Mouse (Mus musculus): ENCODE measurements around the gene Polr1e. TPM values are rescaled to one million over a fixed set of nuclear protein-coding genes. Genes with fewer than 3 reads are reported as not detected.
"Not testable (repeated sequence)": the region's sequence is repeated elsewhere in the genome, so short reads cannot be mapped to it uniquely, and the experiment has no call there.

Gene Polr1e
- polyA plus RNA-seq, 1 experiment from 2014 or later = 52.1 TPM

- WGBS = 90% methylated on average over 8 of the region's 8 CpGs
- no peak overlapping the region for H3K4me3 ChIP-seq (replicated peaks)
- H3K9me3 ChIP-seq = no peaks in the 10 kb centered on the region
- peaks cover 62% of the 10 kb centered on the region for H3K36me3 ChIP-seq
- ATAC-seq (ENCODE audit: insufficient number of reproducible peaks, insufficient read depth, low FRiP score, low TSS enrichment, low read depth) = no peak
- H3K4me1 ChIP-seq (replicated peaks) = no peaks in the 10 kb centered on the region
- H3K9ac ChIP-seq (replicated peaks) = no peak overlapping the region
- no peaks in the 10 kb centered on the region for H3K27me3 ChIP-seq
- no peak overlapping the region for H3K27ac ChIP-seq
- H3K4me2 ChIP-seq = no peak overlapping the region
Observed at GRCm38 (mm10) chr4:45055451-45055850, 37.1 kb downstream of the Polr1e start.

GRCm38 (mm10) chr4:45063836-45064235 is 45.5 kb downstream of the Polr1e start:
- not testable (repeated sequence) for H3K27me3 ChIP-seq; H3K4me2 ChIP-seq; H3K9ac ChIP-seq (replicated peaks); H3K9me3 ChIP-seq; H3K4me3 ChIP-seq (replicated peaks); ATAC-seq (ENCODE audit: insufficient number of reproducible peaks, insufficient read depth, low FRiP score, low TSS enrichment, low read depth); H3K4me1 ChIP-seq (replicated peaks); H3K27ac ChIP-seq
- peaks cover 34% of the 10 kb centered on the region for H3K36me3 ChIP-seq
- WGBS = 90% methylated on average over 1 of the region's 1 CpGs

- WGBS = 75% methylated on average over 2 of the region's 2 CpGs
Observed at GRCm38 (mm10) chr4:45064577-45064976, 46.2 kb downstream of the Polr1e start.

GRCm38 (mm10) chr4:45066036-45066730 is 47.8 kb downstream of the Polr1e start:
- Histone ChIP-seq H3K4me1 (replicated peaks) (peaks cover 11% of the 10 kb centered on the region; the same call in 1 of the 2 replicates), H3K9ac (replicated peaks) (no peak overlapping the region), H3K27me3 (no peaks in the 10 kb centered on the region), H3K36me3 (peaks cover 13% of the 10 kb centered on the region), H3K27ac (no peak overlapping the region), H3K4me3 (replicated peaks) (no peak overlapping the region), H3K9me3 (no peaks in the 10 kb centered on the region), H3K4me2 (no peak overlapping the region)
- no peak for ATAC-seq (ENCODE audit: insufficient number of reproducible peaks, insufficient read depth, low FRiP score, low TSS enrichment, low read depth)
- 38% methylated on average over 2 of the region's 2 CpGs for WGBS

More at GRCm38 (mm10) chr4:45064577-45064976, 46.2 kb downstream of the Polr1e start:
- no peak overlapping the region for H3K9ac ChIP-seq (replicated peaks)
- no peaks in the 10 kb centered on the region for H3K27me3 ChIP-seq
- H3K36me3 ChIP-seq = peaks cover 27% of the 10 kb centered on the region
- no peak for ATAC-seq (ENCODE audit: insufficient number of reproducible peaks, insufficient read depth, low FRiP score, low TSS enrichment, low read depth)
- peaks cover 8% of the 10 kb centered on the region; the same call in 1 of the 2 replicates for H3K4me1 ChIP-seq (replicated peaks)
- H3K4me3 ChIP-seq (replicated peaks) = no peak overlapping the region
- no peaks in the 10 kb centered on the region for H3K9me3 ChIP-seq
- no peak overlapping the region for H3K4me2 ChIP-seq
- H3K27ac ChIP-seq = no peak overlapping the region

- no peak for ATAC-seq (ENCODE audit: insufficient number of reproducible peaks, insufficient read depth, low FRiP score, low TSS enrichment, low read depth)
- 86% methylated on average over 4 of the region's 4 CpGs for WGBS
- H3K9ac ChIP-seq (replicated peaks) = no peak overlapping the region
Observed at GRCm38 (mm10) chr4:45067742-45068141, 49.4 kb downstream of the Polr1e start.

GRCm38 (mm10) chr4:45072261-45072973 is 54.0 kb downstream of the Polr1e start:
- Histone ChIP-seq H3K4me2 (no peak overlapping the region), H3K9me3 (no peaks in the 10 kb centered on the region), H3K4me3 (replicated peaks) (no peak overlapping the region), H3K27ac (no peak overlapping the region), H3K4me1 (replicated peaks) (peaks cover 26% of the 10 kb centered on the region; the same call in 1 of the 2 replicates), H3K36me3 (no peaks in the 10 kb centered on the region; the same call in 1 of the 2 replicates), H3K27me3 (no peaks in the 10 kb centered on the region), H3K9ac (replicated peaks) (no peak overlapping the region)
- ATAC-seq (ENCODE audit: insufficient number of reproducible peaks, insufficient read depth, low FRiP score, low TSS enrichment, low read depth) = no peak
- WGBS = 70% methylated on average over 15 of the region's 15 CpGs

More at GRCm38 (mm10) chr4:45067742-45068141, 49.4 kb downstream of the Polr1e start:
- peaks cover 23% of the 10 kb centered on the region; the same call in 1 of the 2 replicates for H3K4me1 ChIP-seq (replicated peaks)
- H3K27me3 ChIP-seq = no peaks in the 10 kb centered on the region
- no peak overlapping the region for H3K4me3 ChIP-seq (replicated peaks)
- H3K4me2 ChIP-seq = no peak overlapping the region
- H3K9me3 ChIP-seq = no peaks in the 10 kb centered on the region
- no peak overlapping the region for H3K27ac ChIP-seq
- no peaks in the 10 kb centered on the region; the same call in 1 of the 2 replicates for H3K36me3 ChIP-seq

GRCm38 (mm10) chr4:45073544-45073943 is 55.2 kb downstream of the Polr1e start:
- WGBS = 57% methylated on average over 6 of the region's 6 CpGs
- Histone ChIP-seq H3K4me2 (no peak overlapping the region), H3K4me1 (replicated peaks) (peaks cover 26% of the 10 kb centered on the region; the same call in 1 of the 2 replicates)

GRCm38 (mm10) chr4:45081041-45081440 is 62.7 kb downstream of the Polr1e start:
- ATAC-seq (ENCODE audit: insufficient number of reproducible peaks, insufficient read depth, low FRiP score, low TSS enrichment, low read depth); H3K4me2 ChIP-seq; H3K27ac ChIP-seq; H3K9me3 ChIP-seq; H3K27me3 ChIP-seq; H3K9ac ChIP-seq (replicated peaks); H3K4me3 ChIP-seq (replicated peaks): not testable (repeated sequence)
- Histone ChIP-seq H3K4me1 (replicated peaks) (peaks cover 21% of the 10 kb centered on the region), H3K36me3 (peaks cover 11% of the 10 kb centered on the region; the same call in 1 of the 2 replicates)
- 95% methylated on average over 4 of the region's 4 CpGs for WGBS

More at GRCm38 (mm10) chr4:45073544-45073943, 55.2 kb downstream of the Polr1e start:
- no peak overlapping the region for H3K4me3 ChIP-seq (replicated peaks)
- no peaks in the 10 kb centered on the region for H3K27me3 ChIP-seq
- no peak overlapping the region for H3K27ac ChIP-seq
- H3K9me3 ChIP-seq = no peaks in the 10 kb centered on the region
- peaks cover 2% of the 10 kb centered on the region; the same call in 1 of the 2 replicates for H3K36me3 ChIP-seq
- no peak overlapping the region for H3K9ac ChIP-seq (replicated peaks)
- ATAC-seq (ENCODE audit: insufficient number of reproducible peaks, insufficient read depth, low FRiP score, low TSS enrichment, low read depth) = no peak

- Histone ChIP-seq H3K4me3 (replicated peaks) (peak overlapping the region; percentile 92), H3K9ac (replicated peaks) (no peak overlapping the region), H3K4me2 (peak overlapping the region; percentile 70), H3K36me3 (peaks cover 11% of the 10 kb centered on the region; the same call in 1 of the 2 replicates), H3K9me3 (no peaks in the 10 kb centered on the region), H3K27me3 (no peaks in the 10 kb centered on the region), H3K4me1 (replicated peaks) (peaks cover 21% of the 10 kb centered on the region), H3K27ac (no peak overlapping the region)
- 82% methylated on average over 9 of the region's 9 CpGs for WGBS
- no peak for ATAC-seq (ENCODE audit: insufficient number of reproducible peaks, insufficient read depth, low FRiP score, low TSS enrichment, low read depth)
Observed at GRCm38 (mm10) chr4:45082951-45083350, 64.6 kb downstream of the Polr1e start.

- Histone ChIP-seq H3K27ac (no peak overlapping the region), H3K4me1 (replicated peaks) (peaks cover 21% of the 10 kb centered on the region), H3K36me3 (peaks cover 10% of the 10 kb centered on the region; the same call in 1 of the 2 replicates), H3K4me2 (peak overlapping the region; percentile 70), H3K9me3 (no peaks in the 10 kb centered on the region), H3K9ac (replicated peaks) (peak overlapping the region; percentile 95; the same call in 1 of the 2 replicates), H3K4me3 (replicated peaks) (peak overlapping the region; percentile 92), H3K27me3 (no peaks in the 10 kb centered on the region)
- ATAC-seq (ENCODE audit: insufficient number of reproducible peaks, insufficient read depth, low FRiP score, low TSS enrichment, low read depth) = no peak
- WGBS = 3% methylated on average over 8 of the region's 8 CpGs
Observed at GRCm38 (mm10) chr4:45083487-45083886, 65.1 kb downstream of the Polr1e start.

Data from limb, embryonic 12.5 days (tissue).